Mouse (Mus musculus) liver, embryonic 12.5 days (tissue): ENCODE measurements at regions not wholly inside any gene's neighbourhood (a gene's known extent, or its start where the extent isn't known, plus 50 kb on each side); places are given as distances from the start of the nearest gene placed in this dataset.

ENCODE experiments used
- ATAC-seq: fragments of 200-750 bp; cut with Nextera tagmentation; 2 replicates; pipeline ENCODE4 v1.8.0; 2017; ENCODE audit warnings: moderate number of reproducible peaks, mild to moderate bottlenecking, moderate library complexity
- H3K27ac ChIP-seq: fragments of 300-500 bp; sonication (generic); 2 replicates; pipeline ENCODE4 v1.5.1; 2016; ENCODE audit warnings: mild to moderate bottlenecking
- H3K27me3 ChIP-seq: fragments of 300-500 bp; sonication (generic); replicated peaks from 2 replicates; pipeline ENCODE4 v1.6.1; 2016; ENCODE audit warnings: mild to moderate bottlenecking, moderate library complexity
- H3K36me3 ChIP-seq: fragments of 300-500 bp; sonication (generic); 2 replicates; pipeline ENCODE4 v1.6.1; 2016; ENCODE audit warnings: mild to moderate bottlenecking, moderate library complexity
- H3K4me1 ChIP-seq: fragments of 300-500 bp; sonication (generic); 2 replicates; pipeline ENCODE4 v1.6.1; 2016
- H3K4me2 ChIP-seq: fragments of 300-500 bp; sonication (generic); 2 replicates; pipeline ENCODE4 v1.6.1; 2016; ENCODE audit warnings: mild to moderate bottlenecking, moderate library complexity
- H3K4me3 ChIP-seq: fragments of 300-500 bp; sonication (generic); 2 replicates; pipeline ENCODE4 v1.5.1; 2016; ENCODE audit warnings: mild to moderate bottlenecking, moderate library complexity
- H3K9ac ChIP-seq: fragments of 300-500 bp; sonication (generic); 2 replicates; pipeline ENCODE4 v1.6.1; 2016; ENCODE audit warnings: mild to moderate bottlenecking, moderate library complexity
- H3K9me3 ChIP-seq: fragments of 300-500 bp; sonication (generic); replicated peaks from 2 replicates; pipeline ENCODE4 v1.6.1; 2016; ENCODE audit warnings: mild to moderate bottlenecking, moderate library complexity
- WGBS: fragments of 180-500 bp; shearing (Covaris S2); methylation state at CpG from one replicate; pipeline ENCODE4 v1.1.7; 2016; ENCODE audit not compliant: insufficient replicate concordance; 5-methylcytosine and 5-hydroxymethylcytosine counted together

- WGBS = 20% methylated on average over 4 of the region's 4 CpGs
- no peak for ATAC-seq
- no peaks in the 10 kb centered on the region for H3K4me1 ChIP-seq
- H3K27me3 ChIP-seq = no peaks in the 10 kb centered on the region
- no peak overlapping the region for H3K9ac ChIP-seq
- no peaks in the 10 kb centered on the region for H3K36me3 ChIP-seq
- H3K4me3 ChIP-seq = no peak overlapping the region
- no peak overlapping the region for H3K27ac ChIP-seq
- H3K9me3 ChIP-seq = no peaks in the 10 kb centered on the region
- no peak overlapping the region for H3K4me2 ChIP-seq
Measured at GRCm38 (mm10) chr2:105507160-105507559, 108.0 kb upstream of the Rcn1 start.

GRCm38 (mm10) chr2:105510816-105511215 lies 111.7 kb upstream of the Rcn1 start:
- H3K4me2 ChIP-seq = no peak overlapping the region
- H3K27me3 ChIP-seq = no peaks in the 10 kb centered on the region
- H3K36me3 ChIP-seq = no peaks in the 10 kb centered on the region
- no peak overlapping the region for H3K4me3 ChIP-seq
- no peak overlapping the region for H3K9ac ChIP-seq
- ATAC-seq = no peak
- no peak overlapping the region for H3K27ac ChIP-seq
- H3K9me3 ChIP-seq = no peaks in the 10 kb centered on the region
- no peaks in the 10 kb centered on the region for H3K4me1 ChIP-seq
- WGBS = 70% methylated on average over 4 of the region's 4 CpGs

- Histone ChIP-seq H3K27ac (no peak overlapping the region), H3K27me3 (no peaks in the 10 kb centered on the region), H3K36me3 (no peaks in the 10 kb centered on the region), H3K4me3 (no peak overlapping the region), H3K9ac (no peak overlapping the region), H3K4me1 (no peaks in the 10 kb centered on the region), H3K4me2 (no peak overlapping the region), H3K9me3 (no peaks in the 10 kb centered on the region)
- 55% methylated on average over 4 of the region's 4 CpGs for WGBS
- ATAC-seq = no peak
Measured at GRCm38 (mm10) chr2:105511690-105512089, 112.6 kb upstream of the Rcn1 start.

- Histone ChIP-seq H3K4me3 (no peak overlapping the region), H3K27ac (no peak overlapping the region), H3K9me3 (no peaks in the 10 kb centered on the region), H3K4me2 (no peak overlapping the region), H3K36me3 (no peaks in the 10 kb centered on the region), H3K4me1 (no peaks in the 10 kb centered on the region), H3K27me3 (no peaks in the 10 kb centered on the region), H3K9ac (no peak overlapping the region)
- no peak for ATAC-seq
- WGBS = 35% methylated on average over 1 of the region's 1 CpGs
Measured at GRCm38 (mm10) chr2:105514226-105514625, 115.1 kb upstream of the Rcn1 start.

GRCm38 (mm10) chr2:105514881-105515280 lies 115.8 kb upstream of the Rcn1 start:
- H3K4me2 ChIP-seq = no peak overlapping the region
- no peaks in the 10 kb centered on the region for H3K36me3 ChIP-seq
- H3K4me3 ChIP-seq = no peak overlapping the region
- H3K9me3 ChIP-seq = no peaks in the 10 kb centered on the region
- H3K9ac ChIP-seq = no peak overlapping the region
- no peaks in the 10 kb centered on the region for H3K27me3 ChIP-seq
- no peak for ATAC-seq
- no peaks in the 10 kb centered on the region for H3K4me1 ChIP-seq
- 57% methylated on average over 3 of the region's 3 CpGs for WGBS
- H3K27ac ChIP-seq = no peak overlapping the region

GRCm38 (mm10) chr2:105515326-105515725 lies 116.2 kb upstream of the Rcn1 start:
- Histone ChIP-seq H3K4me2 (no peak overlapping the region), H3K9me3 (no peaks in the 10 kb centered on the region), H3K27me3 (no peaks in the 10 kb centered on the region), H3K36me3 (no peaks in the 10 kb centered on the region), H3K27ac (no peak overlapping the region), H3K4me3 (no peak overlapping the region), H3K4me1 (no peaks in the 10 kb centered on the region), H3K9ac (no peak overlapping the region)
- ATAC-seq = no peak
- 71% methylated on average over 3 of the region's 3 CpGs for WGBS

- H3K9me3 ChIP-seq = no peaks in the 10 kb centered on the region
- H3K4me2 ChIP-seq = no peak overlapping the region
- WGBS = 60% methylated on average over 6 of the region's 6 CpGs
- H3K27ac ChIP-seq = no peak overlapping the region
- no peaks in the 10 kb centered on the region for H3K4me1 ChIP-seq
- ATAC-seq = no peak
- no peaks in the 10 kb centered on the region for H3K27me3 ChIP-seq
- H3K4me3 ChIP-seq = no peak overlapping the region
- no peak overlapping the region for H3K9ac ChIP-seq
- H3K36me3 ChIP-seq = no peaks in the 10 kb centered on the region
Measured at GRCm38 (mm10) chr2:105516267-105517133, 117.4 kb upstream of the Rcn1 start.

GRCm38 (mm10) chr2:105521841-105522240 lies 122.7 kb upstream of the Rcn1 start:
- Histone ChIP-seq H3K9ac (no peak overlapping the region), H3K36me3 (no peaks in the 10 kb centered on the region), H3K4me1 (no peaks in the 10 kb centered on the region), H3K27me3 (no peaks in the 10 kb centered on the region), H3K4me3 (no peak overlapping the region), H3K27ac (no peak overlapping the region), H3K4me2 (no peak overlapping the region), H3K9me3 (no peaks in the 10 kb centered on the region)
- ATAC-seq = no peak
- 22% methylated on average over 4 of the region's 4 CpGs for WGBS

- 6% methylated on average over 5 of the region's 5 CpGs for WGBS
- Histone ChIP-seq H3K27ac (no peak overlapping the region), H3K4me3 (no peak overlapping the region), H3K36me3 (no peaks in the 10 kb centered on the region), H3K9me3 (no peaks in the 10 kb centered on the region), H3K9ac (no peak overlapping the region), H3K4me1 (no peaks in the 10 kb centered on the region), H3K4me2 (no peak overlapping the region), H3K27me3 (no peaks in the 10 kb centered on the region)
- ATAC-seq = no peak
Measured at GRCm38 (mm10) chr2:105523297-105523802, 124.2 kb upstream of the Rcn1 start.

- Histone ChIP-seq H3K9me3 (no peaks in the 10 kb centered on the region), H3K27me3 (no peaks in the 10 kb centered on the region), H3K4me3 (no peak overlapping the region), H3K27ac (no peak overlapping the region), H3K4me1 (no peaks in the 10 kb centered on the region), H3K9ac (no peak overlapping the region), H3K4me2 (no peak overlapping the region), H3K36me3 (no peaks in the 10 kb centered on the region)
- ATAC-seq = no peak
- 61% methylated on average over 7 of the region's 7 CpGs for WGBS
Measured at GRCm38 (mm10) chr2:105525111-105525610, 126.0 kb upstream of the Rcn1 start.

GRCm38 (mm10) chr2:105528535-105528934 lies 129.4 kb upstream of the Rcn1 start:
- Histone ChIP-seq H3K4me1 (no peaks in the 10 kb centered on the region), H3K4me2 (no peak overlapping the region), H3K9ac (no peak overlapping the region), H3K27me3 (no peaks in the 10 kb centered on the region), H3K4me3 (no peak overlapping the region), H3K27ac (no peak overlapping the region), H3K9me3 (no peaks in the 10 kb centered on the region), H3K36me3 (no peaks in the 10 kb centered on the region)
- WGBS = 67% methylated on average over 8 of the region's 8 CpGs
- ATAC-seq = no peak

GRCm38 (mm10) chr2:105544099-105544498 lies 124.6 kb upstream of the Pax6 start:
- ATAC-seq = no peak
- no peak overlapping the region for H3K9ac ChIP-seq
- no peak overlapping the region for H3K4me3 ChIP-seq
- no peak overlapping the region for H3K27ac ChIP-seq
- 80% methylated on average over 13 of the region's 13 CpGs for WGBS
- H3K27me3 ChIP-seq = no peaks in the 10 kb centered on the region
- no peaks in the 10 kb centered on the region for H3K36me3 ChIP-seq
- H3K4me2 ChIP-seq = no peak overlapping the region
- H3K9me3 ChIP-seq = no peaks in the 10 kb centered on the region
- no peaks in the 10 kb centered on the region for H3K4me1 ChIP-seq
